Mouse (Mus musculus) thymus, adult 2 months (tissue): Measurements from ENCODE around the gene Hspb6.

Experiments used
- CTCF ChIP-seq: fragments of 200-500 bp; IDR thresholded peaks from 2 replicates; pipeline ENCODE4 v1.5.1; 2012; ENCODE audit warnings: mild to moderate bottlenecking, control low read depth, low read length, moderate library complexity, borderline replicate concordance; ENCODE audit not compliant: control insufficient read depth, poor library complexity, insufficient read depth; ENCODE audit errors: extremely low read depth
- POLR2A ChIP-seq: fragments of 200-500 bp; IDR thresholded peaks from 2 replicates; pipeline ENCODE4 v1.6.1; 2012; ENCODE audit warnings: mild to moderate bottlenecking, low read length, control low read depth, moderate library complexity; ENCODE audit not compliant: control insufficient read depth, poor library complexity, insufficient read depth; ENCODE audit errors: extremely low read depth

- TF ChIP-seq CTCF (no peak), POLR2A (no peak)
Measured at GRCm38 (mm10) chr7:30549880-30550279, 2.1 kb upstream of the Hspb6 start.
